Mouse (Mus musculus): ENCODE data around the gene Zfp358.

Gene Zfp358

GRCm38 (mm10) chr8:3492901-3493844 is at the start of gene Zfp358:
Gene Zfp358, plus strand, starts transcription at chr8:3493138.
- in situ Hi-C loops (cut with MboI; ENCODE audit: low sequenced_read_pairs), result no loop called here

- in situ Hi-C loops (cut with MboI; ENCODE audit: low sequenced_read_pairs), result no loop called here
Observed at GRCm38 (mm10) chr8:3449226-3449625, 43.7 kb upstream of the Zfp358 start.

DNA sequence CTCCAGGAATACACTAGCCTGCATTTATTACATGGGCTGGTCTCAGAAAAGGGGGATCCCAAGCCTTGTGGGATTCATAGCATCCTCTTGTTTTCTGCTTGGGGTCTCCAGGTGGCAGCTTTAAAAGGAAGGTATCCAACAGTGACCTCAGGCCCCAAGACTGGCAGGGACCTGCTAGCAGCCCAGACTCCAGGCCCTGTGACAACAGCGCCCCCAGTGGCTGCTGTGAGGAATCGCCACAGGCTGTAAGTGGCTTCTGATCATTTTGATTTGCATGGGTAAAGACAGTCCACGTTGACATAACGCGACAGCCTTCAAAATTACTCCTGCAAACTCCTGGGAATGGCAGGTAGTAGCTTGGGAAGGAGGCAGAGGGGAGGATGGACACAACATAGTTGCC is 42.3 kb upstream of the Zfp358 start:
- in situ Hi-C loops (cut with MboI; ENCODE audit: low sequenced_read_pairs), result no loop called here

- in situ Hi-C loops (cut with MboI; ENCODE audit: low sequenced_read_pairs), result no loop called here
Observed at GRCm38 (mm10) chr8:3451992-3452391, 40.9 kb upstream of the Zfp358 start.

- in situ Hi-C loops (cut with MboI; ENCODE audit: low sequenced_read_pairs), result no loop called here
Observed at GRCm38 (mm10) chr8:3463248-3463647, 29.7 kb upstream of the Zfp358 start.

DNA sequence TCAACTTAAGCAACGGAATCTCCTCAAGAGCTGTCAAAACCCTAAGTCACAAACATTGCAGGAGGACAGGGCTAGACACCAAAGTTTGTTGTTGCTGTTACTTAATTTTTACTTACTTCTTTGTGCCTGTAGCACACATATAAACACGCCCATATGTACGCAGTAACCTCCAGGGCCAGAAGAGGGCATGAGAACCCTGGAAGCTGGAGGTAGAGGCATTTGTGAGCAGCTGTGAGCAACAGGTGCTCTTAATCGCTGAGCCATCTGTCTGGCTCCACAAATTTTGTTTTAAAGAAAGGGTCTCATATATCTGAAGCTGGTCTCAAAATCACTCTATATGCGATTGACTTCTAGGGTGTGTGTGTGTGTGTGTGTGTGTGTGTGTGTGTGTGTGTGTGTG is 28.6 kb upstream of the Zfp358 start:
- in situ Hi-C loops (cut with MboI; ENCODE audit: low sequenced_read_pairs), result no loop called here

- in situ Hi-C loops (cut with MboI; ENCODE audit: low sequenced_read_pairs), result no loop called here
Observed at GRCm38 (mm10) chr8:3467006-3467885, 25.7 kb upstream of the Zfp358 start, which contains the start of gene Pex11g. Gene Pex11g, minus strand, starts transcription at chr8:3467680.

- in situ Hi-C loops (cut with MboI; ENCODE audit: low sequenced_read_pairs), result no loop called here
Observed at GRCm38 (mm10) chr8:3467886-3468545, 24.9 kb upstream of the Zfp358 start.

DNA sequence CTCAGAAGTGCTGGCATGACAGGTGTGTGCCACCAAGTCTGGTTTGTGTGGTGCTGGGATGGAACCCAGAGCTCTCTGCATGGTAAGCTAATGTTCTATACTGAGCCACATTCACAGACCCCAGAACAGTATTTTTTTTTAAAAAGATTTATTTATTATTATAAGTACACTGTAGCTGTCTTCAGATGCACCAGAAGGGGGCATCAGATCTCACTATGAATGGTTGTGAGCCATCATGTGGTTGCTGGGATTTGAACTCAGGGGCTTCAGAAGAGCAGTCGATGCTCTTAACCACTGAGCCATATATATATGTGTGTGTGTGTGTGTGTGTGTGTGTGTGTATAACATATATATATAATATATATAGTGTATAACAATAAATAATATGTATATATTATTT is 24.1 kb upstream of the Zfp358 start:
- in situ Hi-C loops (cut with MboI; ENCODE audit: low sequenced_read_pairs), result no loop called here

GRCm38 (mm10) chr8:3470562-3470961 is 22.4 kb upstream of the Zfp358 start, which contains the start of gene Tex45:
Gene Tex45, plus strand, starts transcription at chr8:3470862.
- in situ Hi-C loops (cut with MboI; ENCODE audit: low sequenced_read_pairs), result no loop called here

DNA sequence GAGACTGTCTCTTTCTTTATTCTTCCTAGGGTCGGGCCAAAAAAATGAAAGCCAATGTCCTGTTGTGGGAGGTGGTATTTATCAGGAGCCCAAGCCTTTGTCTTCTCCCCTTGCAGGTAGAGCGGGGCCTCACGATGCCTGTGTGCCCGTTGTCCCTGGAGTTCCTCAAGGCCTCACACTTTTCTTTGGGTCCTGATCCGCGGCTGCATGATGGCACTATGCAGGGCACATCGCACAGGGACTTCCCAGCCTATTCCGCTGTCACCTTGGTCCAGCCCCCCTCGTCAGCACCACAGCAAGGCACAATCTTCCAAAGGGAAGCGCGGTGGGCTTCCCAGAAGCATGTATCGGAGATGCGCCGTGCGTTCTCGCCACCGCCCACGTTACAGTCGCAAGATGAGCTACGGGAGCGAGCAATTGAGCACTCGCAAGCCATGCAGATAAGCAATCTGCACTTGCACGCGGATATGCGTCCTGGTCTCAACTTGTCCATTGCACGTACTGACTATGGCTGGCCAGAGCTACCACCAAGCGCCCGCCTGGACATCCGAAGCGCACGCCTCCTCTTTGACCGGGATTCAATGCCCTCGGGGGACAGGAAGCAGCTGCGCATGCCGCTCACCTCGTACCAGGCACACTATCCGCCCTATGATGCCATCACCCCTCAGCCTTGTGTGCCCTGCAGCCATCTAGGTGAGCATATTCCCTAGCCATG is 17.1 kb upstream of the Zfp358 start:
- in situ Hi-C loops (cut with MboI; ENCODE audit: low sequenced_read_pairs), result no loop called here

DNA sequence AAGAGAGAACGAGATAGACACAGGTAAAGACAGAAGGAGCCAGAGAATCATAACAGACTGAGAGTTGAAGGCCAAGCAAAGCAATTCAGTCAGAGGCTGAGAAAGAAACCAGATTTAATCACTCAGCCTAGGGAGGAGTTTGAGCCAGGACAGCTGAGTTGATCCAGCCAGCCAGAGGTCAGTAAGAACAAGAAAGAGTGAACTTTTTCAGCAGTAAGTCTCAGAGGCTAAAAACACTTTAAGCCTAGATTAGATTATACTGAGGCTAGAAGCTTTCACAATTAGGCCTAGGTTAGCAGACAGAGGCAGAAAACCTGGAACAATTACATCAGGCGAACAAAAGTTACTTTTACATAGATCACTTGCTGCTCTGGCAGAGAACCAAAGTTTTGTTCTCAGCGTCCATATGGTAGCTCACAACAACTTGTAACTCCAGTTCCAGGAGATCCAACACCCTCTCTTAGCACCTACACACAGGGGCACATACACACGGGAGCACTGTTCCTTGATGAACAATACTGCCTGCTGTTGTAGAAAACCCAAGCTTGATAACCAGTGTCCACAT is 12.6 kb upstream of the Zfp358 start:
- in situ Hi-C loops (cut with MboI; ENCODE audit: low sequenced_read_pairs), result no loop called here

- in situ Hi-C loops (cut with MboI; ENCODE audit: low sequenced_read_pairs), result no loop called here
Observed at GRCm38 (mm10) chr8:3481605-3482004, 11.3 kb upstream of the Zfp358 start.

GRCm38 (mm10) chr8:3482240-3482740 is 10.6 kb upstream of the Zfp358 start:
- in situ Hi-C loops (cut with MboI; ENCODE audit: low sequenced_read_pairs), result no loop called here

DNA sequence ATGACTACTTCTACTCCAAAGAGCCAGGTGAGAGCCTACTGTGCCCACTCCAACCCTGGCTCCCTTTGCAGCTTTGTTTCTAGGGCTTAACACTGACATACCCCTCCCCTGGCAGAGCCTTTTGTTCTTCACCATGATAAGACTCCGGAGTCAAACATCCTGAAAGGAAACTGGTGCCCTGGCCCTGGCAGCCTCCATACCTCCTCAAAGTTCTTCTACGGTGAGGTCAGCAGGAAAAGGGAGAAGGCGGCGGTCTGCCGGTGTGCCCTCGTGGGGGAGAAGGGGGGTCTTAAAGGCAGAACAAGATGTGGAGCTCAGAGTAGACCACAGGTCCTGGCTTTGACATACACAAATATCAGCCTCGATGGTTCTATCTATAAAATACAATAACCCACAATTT is 9.4 kb upstream of the Zfp358 start:
- in situ Hi-C loops (cut with MboI; ENCODE audit: low sequenced_read_pairs), result no loop called here

DNA sequence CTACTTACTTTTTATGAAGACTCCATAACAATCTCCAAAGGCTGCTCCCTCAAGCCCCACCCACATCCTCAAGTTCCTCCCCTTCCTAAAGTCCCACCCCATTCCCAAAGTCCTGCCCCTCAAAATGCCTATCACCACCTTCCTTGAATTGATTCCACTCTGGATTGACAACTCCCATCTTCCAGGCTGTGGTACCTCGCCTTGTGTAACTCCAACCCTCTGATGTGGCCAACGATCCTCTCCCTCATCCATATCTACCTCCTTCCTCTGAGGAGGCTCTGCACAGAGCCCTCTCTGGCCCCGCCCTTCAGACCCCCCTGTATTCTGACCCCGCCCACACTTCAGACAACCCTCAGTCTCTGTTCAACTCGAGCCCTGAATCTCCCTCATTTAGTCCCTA is 7.7 kb upstream of the Zfp358 start:
- in situ Hi-C loops (cut with MboI; ENCODE audit: low sequenced_read_pairs), result no loop called here

DNA sequence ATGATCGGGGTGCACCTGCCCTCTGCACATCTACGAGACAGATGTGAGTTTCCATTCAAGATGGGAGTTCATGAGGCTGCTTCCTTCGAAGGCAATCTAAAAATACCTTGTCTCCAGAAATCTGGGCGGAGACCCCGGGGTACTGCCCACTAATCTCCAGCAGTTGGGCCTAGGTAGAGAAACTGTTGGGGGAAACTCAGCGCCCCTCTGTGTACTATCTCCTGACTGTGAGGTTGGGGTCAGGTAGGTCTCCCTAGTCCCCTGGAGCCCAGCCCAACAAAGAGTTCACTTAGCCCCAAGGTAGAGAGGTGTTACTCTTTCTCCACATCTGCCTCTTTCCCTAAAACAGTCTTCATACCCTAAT is 889 bp downstream of the Zfp358 start:
- in situ Hi-C loops (cut with MboI; ENCODE audit: low sequenced_read_pairs), result no loop called here

- in situ Hi-C loops (cut with MboI; ENCODE audit: low sequenced_read_pairs), result no loop called here
Observed at GRCm38 (mm10) chr8:3495578-3496427, 2.9 kb downstream of the Zfp358 start.

DNA sequence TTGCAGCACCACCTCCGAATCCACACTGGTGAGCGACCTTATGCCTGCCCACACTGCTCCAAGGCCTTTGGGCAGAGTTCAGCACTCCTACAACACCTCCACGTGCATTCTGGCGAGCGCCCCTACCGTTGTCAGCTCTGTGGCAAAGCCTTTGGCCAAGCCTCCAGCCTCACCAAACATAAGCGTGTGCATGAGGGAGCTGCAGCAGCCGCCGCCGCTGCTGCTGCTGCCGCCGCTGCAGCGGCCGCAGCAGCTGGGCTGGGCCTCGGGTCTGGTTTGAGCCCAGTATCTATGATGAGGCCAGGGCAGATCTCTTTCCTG is 3.5 kb downstream of the Zfp358 start:
- in situ Hi-C loops (cut with MboI; ENCODE audit: low sequenced_read_pairs), result no loop called here

Data from CH12F3 (cell line).